Mouse (Mus musculus): ENCODE measurements around the gene Map3k11. TPM values are rescaled to one million over a fixed set of nuclear protein-coding genes. Genes with fewer than 3 reads are reported as not detected.

Gene Map3k11
- 25.7 and 29.2 TPM in 2 replicates for polyA plus RNA-seq (2015; fragmentation: Nextera tagmentation; extraction: Ambion mirVana)

DNA sequence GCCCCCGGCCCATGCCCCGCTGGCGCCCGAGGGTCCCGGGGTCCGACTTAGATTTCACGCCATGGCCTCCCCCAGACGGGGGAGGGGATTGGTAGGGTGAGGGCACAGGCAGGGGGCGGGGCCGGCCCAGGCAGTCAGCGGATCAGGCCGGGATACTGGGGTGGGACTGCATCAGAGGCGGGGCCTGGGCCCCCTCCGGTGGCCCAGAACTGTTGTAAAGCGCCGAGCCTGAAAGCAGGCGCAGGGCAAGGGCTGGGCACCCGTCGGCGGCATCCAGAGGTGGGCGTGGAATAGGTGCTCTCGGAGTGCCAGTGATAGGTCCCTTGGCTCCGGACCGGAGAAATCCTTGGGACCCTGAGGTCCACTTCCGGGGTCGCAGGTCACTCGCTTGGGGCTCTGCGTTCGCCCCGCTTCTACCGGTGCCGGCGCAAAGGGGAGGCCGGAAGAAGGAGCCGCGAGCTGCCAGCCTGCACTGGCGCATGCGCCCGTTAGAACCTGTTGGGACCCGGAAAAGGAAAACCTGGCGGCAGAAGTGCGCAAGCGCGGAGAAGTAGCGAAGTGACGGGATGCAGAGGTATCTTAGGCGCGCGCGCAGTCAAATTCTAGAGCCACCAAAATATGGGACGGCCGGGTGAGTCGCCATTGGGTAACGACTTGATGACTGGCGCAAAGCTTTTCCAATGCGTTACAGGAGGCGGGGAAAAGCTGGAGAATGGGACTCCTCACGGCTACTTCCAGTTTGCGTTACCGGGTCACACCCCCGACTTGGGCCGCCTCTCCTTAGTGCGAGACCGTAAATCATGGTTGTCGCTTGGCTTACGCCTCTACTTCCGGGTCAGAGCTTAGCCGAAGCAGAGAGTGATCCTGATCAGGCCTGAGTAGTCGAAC lies at the start of gene Map3k11, which contains the start of gene Pcnx3:
Gene Map3k11 (plus strand): TSS at position 543 of the 888 bp plus-strand sequence.
Gene Pcnx3 (minus strand): TSS at position 709 of the 888 bp plus-strand sequence.
- DNase-seq (ENCODE audit: low spot score) = peak; percentile 99

DNA sequence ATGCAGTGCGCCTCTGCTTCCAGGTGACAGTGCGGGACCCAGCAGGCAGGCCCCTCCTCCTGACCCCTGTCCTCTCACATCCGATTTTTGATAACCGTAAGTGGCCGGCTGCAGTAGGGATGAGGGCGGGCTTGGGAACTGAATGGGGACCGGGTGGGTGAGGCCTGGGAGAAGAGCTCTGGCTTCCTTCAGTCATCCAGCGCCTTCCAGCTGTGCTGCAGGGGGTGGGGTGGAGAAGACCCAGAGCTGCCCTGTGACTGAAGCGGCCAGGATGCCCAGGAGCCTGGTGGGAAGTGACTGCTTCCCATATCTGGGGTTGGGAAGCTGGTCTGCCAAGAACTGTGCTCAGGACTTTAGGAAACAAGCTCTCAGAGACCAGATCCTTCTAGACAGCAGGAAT lies 48.2 kb upstream of the Map3k11 start:
- no peak for DNase-seq (ENCODE audit: low spot score)

DNA sequence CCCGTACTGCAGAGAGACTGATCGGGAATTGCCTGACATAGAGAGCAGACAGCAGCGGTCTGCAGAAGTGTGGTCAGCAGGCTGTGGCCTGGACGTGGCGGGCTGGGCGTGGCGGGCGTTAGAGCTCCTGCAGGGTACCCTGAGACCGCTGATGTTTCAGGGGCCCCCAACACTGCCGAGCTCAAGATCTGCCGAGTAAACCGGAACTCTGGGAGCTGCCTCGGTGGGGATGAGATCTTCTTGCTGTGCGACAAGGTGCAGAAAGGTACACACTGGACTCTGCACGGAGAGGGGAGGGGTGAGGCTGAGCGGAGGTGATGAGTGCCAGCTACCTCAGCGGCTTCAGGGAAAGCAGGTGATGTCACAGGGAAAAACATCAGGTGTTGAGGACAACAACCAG lies 47.5 kb upstream of the Map3k11 start:
- no peak for DNase-seq (ENCODE audit: low spot score)

DNA sequence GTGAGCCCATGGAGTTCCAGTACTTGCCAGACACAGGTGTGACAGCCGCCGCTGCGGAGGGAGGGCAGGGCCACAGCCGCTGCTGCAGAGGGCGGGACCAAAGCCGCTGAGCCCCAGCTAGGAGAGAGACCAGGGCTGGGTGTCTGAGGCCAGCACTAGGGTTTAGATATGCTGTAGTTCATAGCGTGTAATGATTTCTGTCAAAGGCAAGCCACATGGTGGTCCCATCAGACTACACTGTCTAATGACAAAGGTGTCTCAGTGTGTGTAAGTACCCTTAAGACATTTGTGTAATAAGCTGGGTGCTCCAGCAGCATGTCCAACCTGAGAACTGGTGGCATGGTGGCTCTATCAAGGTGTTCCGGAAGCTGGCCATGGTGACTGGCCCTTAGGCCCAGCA lies 46.9 kb upstream of the Map3k11 start:
- DNase-seq (ENCODE audit: low spot score) = no peak

DNA sequence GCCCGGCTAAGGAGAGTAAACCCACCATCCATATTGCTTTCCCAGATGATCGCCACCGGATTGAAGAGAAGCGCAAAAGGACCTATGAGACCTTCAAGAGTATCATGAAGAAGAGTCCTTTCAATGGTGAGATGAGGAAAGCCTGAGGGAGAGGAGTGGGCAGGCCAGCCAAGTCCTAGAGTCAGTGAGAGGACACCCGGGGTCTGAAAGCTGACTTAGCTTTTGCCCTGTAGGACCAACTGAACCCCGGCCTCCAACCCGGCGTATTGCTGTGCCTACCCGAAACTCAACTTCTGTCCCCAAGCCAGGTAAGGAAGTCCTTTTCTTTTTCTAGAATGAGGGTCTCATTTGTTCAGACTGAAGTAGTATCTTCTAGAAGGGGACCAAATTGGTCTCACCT lies 43.3 kb upstream of the Map3k11 start:
- DNase-seq (ENCODE audit: low spot score) = no peak

DNA sequence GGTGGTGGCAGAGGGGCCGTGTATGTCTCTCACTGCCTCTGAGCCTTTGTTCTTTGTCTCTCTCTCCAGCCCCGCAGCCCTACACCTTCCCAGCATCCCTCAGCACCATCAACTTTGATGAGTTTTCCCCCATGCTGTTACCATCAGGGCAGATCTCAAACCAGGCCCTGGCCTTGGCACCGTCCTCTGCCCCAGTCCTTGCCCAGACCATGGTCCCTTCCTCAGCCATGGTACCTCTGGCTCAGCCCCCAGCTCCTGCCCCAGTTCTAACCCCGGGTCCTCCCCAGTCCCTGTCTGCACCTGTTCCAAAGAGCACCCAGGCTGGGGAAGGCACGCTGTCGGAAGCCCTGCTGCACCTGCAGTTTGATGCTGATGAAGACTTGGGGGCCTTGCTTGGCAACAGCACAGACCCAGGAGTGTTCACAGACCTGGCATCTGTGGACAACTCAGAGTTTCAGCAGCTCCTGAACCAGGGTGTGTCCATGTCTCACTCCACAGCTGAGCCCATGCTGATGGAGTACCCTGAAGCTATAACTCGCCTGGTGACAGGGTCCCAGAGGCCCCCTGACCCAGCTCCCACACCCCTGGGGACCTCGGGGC lies 41.7 kb upstream of the Map3k11 start:
- no peak for DNase-seq (ENCODE audit: low spot score)

DNA sequence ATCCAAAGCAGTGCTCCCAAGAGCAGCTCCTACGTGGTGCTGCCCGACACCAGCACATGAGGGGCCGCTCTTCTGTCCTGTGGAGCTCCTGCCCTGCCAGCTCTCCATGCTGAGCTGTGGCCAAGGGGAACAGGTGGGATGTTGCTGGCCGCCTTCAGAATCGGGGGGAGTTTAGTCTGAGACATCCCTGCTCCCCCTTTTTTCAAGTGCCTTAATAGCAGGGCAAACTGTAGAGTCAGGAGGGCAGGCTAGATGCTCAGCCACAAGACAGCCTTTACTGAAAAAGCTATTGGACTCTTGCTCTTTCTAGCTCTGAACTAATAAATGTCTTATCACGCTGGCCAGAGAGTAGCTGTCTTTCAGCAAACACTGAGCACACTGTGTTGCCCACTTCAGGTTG lies 40.8 kb upstream of the Map3k11 start:
- no peak for DNase-seq (ENCODE audit: low spot score)

DNA sequence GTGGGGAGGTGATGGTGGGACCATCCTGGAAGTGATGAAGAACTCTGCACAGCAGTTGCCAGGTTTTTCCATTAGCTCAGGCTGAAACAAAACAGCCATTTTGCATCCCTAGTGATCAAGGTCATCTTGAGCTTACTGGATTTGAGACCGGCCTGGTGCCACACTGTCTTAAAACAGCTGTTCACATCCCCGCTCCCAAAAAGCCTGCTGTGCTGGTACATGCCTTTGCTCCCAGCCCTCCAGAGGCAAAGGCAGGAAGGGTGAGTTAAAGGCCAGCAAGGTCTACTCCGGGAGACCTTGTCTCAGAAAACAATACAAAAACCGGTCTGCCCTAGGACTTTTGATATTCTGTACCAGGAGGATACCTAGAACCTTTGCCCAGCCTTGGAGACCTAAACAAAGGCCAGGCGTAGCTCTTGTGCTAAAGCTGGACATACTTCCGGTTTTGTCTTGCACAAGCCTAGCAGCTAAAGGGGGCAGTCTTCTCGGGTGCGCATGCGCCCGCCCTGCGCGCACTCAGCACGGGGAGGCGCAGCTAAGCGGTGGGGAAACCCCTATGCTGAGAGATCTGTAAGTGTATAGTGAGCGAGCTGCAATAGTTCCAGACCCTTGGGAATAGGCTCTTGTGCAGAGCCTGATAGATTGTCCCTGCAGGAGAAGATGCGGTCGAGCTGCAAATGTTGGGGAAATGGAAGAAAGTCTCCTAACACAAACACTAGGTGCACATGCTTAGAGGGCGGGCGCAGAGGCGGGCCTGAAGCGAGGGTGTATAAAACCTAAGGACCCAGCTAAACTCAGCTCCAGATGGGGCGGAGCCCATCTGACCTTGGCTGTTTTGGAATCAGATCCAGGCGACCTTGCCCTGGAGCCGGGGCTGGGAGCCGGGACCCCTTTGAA lies 39.9 kb upstream of the Map3k11 start:
- peak; percentile 91 for DNase-seq (ENCODE audit: low spot score)

DNA sequence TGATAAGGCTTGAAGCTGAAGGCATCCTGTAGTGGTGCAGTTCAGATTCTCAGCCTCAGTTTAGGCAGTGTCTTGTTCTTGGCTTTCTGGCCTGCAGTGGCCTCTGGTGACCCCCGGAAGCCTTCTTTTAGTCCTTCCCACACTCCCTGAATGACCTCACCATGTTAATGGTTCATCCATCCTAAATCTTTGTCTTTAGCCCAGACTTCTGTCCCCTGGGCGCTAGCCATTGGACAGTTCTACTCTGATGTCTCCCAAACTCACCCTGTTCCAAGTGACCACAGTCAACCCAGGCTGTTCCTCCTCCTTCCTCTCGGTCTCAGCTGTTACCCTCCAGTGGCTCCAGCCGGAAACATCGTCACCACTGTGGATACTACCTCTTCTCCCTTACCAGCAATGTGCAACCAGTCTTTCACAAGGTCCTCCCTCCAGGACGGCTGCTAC lies 39.2 kb upstream of the Map3k11 start:
- no peak for DNase-seq (ENCODE audit: low spot score)

DNA sequence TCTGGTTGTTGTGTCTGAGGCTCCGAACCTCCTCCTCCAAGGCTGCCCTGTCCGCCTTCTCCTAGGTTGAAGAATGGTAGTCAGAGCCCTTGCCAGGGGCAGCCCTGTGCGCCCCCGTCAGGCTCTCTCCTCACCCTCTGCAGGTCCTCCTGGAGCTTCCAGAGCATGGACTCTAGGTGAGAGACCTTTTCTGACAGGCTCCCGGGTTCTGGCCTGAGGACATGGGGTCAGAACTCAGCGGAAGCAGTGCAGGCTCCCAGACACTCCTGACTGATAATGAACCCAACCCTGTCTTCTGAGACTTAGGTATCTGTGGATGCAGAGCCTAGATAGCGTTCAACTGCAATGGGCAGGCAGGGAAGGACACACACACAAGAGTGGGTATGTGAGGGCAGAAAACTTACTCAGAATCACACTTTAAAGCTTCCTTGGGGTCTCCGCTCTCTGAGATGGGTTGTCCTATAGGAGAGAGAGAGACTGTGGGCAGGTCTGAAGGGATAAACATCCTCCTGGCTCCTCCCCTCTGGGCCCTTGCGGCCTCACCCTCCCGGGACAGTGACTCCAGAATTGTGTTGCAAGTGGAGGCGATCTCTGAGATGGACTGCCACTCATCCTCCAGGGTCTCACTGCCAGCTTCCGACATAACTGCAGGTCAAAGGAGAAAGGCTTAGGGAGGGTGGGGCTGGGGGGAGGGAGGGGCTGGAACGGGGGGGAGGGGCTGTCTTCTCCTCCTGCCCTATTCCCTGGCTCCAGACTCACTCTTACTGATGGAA lies 36.9 kb upstream of the Map3k11 start:
- no peak for DNase-seq (ENCODE audit: low spot score)

DNA sequence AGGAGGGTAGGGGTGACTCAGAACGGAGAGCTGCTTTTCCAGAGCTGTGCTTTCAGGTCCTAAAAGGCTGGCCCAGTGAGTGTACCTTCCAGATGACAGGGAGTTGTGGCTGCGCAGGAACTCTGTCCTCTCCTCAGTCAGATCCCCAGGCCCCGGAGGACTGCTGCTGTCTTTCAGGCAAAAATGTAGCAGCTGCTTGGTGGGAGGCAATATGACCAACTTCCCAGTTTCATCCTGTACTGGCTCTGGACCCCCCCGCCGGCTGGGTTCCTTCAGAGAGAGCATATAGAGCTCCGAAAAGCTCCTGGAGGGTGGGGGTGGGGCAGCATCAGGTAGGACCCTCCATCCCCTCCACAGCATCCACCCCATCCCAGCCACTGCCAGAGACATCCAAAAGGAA lies 36.0 kb upstream of the Map3k11 start:
- DNase-seq (ENCODE audit: low spot score) = no peak

DNA sequence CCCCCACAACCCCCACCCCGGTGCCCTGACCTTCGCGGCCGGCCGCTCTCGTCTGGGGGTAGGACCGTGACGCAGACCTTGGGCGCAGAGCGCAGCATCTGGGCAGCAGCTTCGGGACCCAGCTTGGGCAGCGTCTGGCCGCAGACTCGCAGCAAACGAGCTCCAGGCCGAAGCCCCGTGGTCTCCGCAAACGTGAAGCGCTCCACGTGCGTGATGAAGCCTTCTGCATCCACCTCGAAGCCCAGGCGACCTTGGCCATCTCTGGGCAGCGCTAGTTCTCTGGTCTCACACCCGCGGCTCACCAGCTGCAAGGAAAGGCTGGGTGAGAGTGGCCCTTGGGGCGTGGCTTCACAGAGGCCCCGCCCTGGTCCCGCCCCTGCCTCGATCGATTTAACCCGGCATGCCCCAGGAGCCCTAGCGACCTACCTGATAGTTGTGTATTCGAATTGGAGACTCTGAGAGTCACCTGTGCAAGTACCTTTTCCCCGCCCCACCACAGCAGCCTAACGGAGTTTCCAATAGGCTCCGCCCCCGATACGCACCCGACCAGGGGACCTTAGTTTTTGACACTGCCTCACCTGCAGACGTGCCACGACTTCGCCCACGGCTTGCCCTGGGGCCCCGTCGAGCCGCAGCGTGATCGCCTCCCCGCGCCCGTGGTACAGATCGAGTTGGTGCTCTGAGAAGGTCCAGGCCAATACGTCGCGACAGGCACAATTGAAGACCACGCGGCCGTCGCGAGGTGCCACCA lies 34.4 kb upstream of the Map3k11 start:
- no peak for DNase-seq (ENCODE audit: low spot score)

DNA sequence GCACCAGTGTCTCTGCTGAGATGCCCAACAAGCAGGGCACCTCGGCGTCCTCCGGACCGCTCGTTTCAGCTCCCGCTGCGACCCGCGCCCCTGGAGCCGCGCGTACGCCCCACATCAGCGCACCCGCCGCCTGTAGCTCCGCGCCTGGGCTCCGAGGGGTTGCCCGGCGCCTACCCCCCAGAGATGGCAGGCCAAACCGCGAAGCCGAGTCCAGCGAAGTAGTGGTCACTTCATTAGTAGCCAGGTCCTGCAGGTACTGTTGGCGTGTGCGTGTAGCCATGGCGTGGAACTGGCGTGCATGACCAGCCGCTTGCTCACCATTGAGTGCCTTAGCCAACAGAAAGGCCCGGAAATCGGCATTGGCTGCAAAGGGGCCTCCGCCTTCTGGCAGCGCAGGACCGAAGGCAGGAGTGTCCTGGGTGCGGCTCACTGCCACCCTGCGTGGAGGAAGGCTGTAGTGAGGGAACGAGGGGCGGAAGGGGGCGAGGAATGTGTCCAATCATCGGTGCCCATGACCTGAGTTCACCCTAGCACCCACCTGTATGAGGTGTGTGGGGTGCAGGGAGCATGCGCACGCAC lies 33.7 kb upstream of the Map3k11 start:
- DNase-seq (ENCODE audit: low spot score) = no peak

DNA sequence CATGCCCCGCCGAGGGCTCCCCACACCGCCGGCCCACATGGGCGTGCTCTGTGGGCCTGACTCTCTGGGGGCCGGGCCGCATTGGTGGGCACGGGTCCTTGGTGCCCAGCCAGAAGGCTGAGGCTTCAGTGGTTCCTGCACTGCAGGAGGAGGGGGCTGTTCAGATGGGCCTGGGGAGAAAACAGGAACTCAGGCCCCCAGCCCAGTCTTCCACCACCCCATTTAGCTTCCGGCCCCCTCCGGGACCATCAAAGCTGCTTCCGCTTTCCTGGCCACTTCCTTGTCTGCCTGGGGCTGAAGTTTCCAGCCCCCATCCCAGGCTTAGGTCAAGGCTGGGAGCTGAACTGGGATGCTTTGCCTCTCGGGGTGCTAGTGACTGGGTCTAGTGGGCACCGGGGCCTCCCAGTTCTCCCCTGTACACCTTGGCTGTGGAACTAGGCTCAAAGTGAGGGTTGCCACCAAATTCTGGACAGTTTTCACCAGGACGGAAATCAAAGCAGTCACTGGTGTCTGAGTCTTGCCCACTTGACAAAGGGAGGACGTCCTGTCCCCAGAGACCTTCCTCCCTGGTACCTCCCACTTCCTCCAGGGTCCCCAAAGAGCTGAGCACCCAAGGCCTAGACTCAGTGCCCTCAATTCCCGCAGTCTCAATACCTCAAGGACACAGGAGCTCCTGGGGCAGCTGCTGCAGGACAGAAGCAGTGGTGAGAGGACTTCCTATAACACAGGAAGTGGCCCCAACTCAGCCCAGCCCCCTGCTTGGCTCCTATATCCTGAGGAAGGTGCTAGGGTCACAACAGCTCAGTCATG lies 27.4 kb upstream of the Map3k11 start:
- DNase-seq (ENCODE audit: low spot score) = peak; percentile 48

DNA sequence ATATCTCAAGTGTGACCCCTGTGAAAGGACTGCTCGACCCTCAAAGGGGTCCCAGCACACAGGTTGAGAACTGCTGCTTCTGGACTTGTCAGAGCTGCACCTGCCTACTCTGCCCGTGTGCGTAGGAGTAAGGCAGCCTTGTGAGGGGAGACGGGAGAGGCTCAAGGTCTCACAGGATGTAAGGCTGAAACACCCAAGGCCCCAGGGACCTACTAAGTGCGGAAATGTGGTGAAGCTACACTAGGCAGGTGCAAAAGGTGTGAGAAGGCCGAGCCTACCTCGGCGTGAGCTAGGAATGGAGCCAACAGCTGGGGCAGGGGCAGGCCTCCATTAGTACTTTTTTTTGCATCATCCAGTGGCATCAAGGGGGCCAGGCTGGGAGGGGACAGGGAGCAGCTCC lies 26.2 kb upstream of the Map3k11 start:
- peak; percentile 56 for DNase-seq (ENCODE audit: low spot score)

DNA sequence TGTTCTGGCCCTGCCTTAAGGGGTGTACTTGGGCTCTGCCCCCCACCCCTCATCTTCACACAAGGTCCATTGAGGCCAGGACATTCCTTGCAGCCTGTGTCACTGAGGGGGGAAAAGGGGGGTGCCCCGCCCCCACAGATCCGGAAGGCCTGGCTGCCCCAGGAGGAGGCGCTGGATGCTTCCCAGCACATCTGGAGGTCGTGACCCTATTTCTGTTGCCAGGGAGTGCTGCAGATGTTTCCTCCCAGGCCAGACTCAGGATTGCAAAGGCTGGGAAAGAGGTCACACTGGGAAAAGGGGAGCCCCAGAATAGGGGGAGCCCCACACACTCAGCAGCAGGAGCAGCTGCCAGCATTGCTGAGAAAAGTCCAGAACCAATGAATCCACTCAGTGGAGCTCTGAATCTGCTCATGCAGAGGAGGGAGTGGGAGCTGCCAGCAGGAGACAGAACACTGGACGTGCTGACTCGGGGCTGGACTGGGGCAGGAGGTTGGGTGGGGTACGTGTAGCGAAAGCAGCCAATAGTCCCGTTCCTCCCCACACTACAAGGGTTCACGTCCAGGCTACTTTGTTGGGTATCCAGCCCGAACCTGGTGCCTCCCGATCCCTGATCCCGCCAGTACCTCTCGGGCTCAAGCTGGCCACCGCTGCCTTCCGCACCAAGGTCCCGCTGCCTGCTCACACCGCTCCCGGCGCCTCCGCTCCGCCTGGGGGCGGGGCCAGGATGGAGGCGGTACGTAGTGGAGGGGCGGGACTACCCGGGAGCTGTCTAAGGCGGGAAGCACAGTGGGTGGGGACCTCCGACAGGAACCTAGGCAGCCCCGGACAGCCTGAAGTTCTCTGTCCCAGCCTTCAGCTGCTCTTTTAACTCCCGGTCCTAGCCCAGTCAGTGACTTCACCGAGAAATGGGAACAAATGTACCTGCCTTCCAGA lies 25.3 kb upstream of the Map3k11 start, which contains the start of gene Sipa1:
Gene Sipa1 (minus strand): TSS at position 727 of the 933 bp plus-strand sequence.
- peak; percentile 93 for DNase-seq (ENCODE audit: low spot score)

DNA sequence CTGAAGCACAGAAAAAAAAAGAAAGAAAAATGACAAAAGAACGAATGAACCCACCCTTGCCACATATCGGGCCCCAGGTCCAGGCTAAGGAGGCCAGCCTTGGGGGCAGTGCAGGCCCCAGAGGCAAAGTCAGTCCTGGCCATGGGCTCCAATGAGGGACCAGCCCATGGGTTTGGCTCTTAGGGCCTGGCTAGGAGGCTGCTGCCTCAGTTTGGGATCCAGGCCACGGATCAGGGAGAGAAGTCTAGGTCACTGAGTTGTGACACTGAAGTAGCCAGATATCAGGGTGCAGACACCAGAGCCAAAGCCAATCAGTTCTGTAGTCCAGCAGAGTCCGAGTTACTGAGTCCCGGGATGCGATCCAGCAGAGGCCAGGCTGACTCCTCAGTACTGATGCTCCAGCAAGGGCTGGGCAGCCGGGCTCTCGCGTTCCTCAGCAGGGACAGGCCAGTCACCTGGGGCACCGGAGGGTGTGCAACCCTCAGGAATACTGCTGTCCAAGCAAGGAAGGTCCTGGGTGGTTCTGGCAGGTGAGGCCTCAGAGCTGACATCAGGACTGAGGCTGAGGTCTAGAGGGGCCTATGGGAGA lies 23.8 kb upstream of the Map3k11 start:
- DNase-seq (ENCODE audit: low spot score) = no peak

Measured in thymus, postnatal 0 days (tissue).